Mouse (Mus musculus) cerebellum, adult 18-20 months (tissue): ENCODE measurements around the gene Arid5b.

Experiments used
- DNase-seq, 2 experiments: peaks; one replicate each; pipeline ENCODE4 v3.0.0; 2021

The Arid5b gene

DNA sequence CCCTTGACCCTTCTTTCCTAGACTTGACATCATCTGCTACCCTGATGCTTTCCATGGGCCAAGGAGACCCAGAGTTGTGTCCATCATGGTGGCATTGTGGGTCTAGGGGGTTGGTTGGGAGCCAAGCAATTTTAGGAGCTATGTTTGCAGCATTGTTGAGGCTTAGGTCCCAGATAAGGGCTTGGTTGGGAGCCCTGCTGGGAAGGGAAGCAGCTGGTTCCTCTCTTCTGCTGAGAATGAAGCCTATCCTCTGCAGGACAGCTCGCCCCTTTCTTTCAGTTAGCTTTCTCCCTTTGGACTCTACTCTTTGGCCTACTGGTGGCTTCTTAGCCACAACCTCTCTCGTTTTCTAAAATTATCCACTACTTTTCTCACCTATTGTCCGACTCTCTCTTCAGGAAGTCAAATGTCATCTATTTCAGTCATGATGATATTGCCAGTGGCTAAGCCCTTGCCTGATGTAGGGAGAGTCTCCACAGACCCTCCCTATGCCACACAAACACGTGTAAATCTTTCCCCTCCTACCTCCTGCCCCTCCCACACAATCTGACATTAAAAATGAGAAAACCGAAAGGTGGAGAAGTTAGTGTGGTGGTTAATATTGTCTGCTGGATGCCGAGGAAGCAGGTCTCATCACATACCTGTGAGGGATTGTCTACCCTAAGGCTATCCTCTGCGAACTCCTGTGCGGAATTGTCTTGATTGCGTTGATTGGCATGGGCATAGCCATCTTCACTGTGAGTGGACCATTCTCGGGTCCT lies 198.4 kb downstream of the Arid5b start:
- no peak for DNase-seq

GRCm38 (mm10) chr10:68078708-68079107 lies 199.8 kb downstream of the Arid5b start:
- no peak for DNase-seq

DNA sequence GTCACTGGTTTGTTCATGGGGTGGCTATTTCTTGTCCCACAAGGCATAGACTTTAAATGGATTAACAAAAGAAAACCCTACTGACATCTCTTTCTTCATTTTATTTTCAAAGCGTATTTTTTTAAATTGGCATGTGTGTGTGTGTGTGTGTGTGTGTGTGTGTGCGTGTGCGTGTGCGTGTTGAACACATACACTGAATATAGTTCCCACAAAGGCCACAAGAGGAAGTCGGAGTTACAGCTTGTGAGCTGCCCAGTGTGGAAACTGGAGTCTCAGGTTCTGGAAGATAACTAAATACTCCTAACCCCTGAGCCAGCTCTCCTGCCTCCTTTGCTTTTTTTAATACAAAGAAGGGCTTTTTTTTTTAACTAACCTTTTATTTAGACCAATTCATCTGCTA lies 203.4 kb downstream of the Arid5b start:
- DNase-seq: no peak

GRCm38 (mm10) chr10:68074291-68074690 lies 204.2 kb downstream of the Arid5b start:
- no peak for DNase-seq

DNA sequence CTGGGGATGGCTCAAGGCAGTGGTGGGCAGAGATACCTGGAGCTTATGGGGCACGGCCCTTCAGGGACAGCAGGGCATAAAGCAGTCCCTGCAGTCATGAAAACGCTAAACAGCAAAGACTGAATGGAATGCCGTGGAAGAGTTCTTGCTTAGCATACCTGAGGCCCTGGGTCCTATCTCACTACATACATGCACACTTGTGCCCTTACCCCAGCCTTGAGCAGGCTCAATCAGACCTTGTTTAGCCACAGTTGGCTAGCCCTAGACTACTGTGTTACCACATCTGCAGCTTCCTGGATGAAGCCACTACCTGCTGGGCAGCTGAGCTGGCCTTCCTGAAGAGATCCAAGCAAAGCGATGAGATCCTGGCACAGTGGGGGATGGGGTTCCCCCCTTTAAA lies 205.9 kb downstream of the Arid5b start:
- DNase-seq: no peak

DNA sequence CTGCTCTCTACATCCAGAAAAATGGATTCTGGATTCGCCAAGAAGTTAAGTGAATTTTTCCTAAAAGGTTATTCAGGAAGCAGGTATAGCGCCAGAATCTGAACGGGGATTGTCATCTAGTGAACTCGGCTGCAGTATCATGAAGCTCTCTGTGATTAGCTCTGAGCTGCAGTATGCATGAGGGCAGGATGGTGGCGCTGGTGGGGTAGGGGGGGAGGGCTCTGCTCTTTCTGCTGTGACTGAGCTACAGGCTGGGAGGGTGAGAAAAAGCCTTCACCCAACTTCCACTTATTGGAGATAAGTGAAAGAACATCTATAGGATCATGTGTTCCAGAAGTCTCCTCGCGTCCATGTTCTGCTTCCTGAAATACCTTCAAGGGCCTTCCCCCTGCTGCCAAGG lies 207.5 kb downstream of the Arid5b start:
- no peak for DNase-seq

DNA sequence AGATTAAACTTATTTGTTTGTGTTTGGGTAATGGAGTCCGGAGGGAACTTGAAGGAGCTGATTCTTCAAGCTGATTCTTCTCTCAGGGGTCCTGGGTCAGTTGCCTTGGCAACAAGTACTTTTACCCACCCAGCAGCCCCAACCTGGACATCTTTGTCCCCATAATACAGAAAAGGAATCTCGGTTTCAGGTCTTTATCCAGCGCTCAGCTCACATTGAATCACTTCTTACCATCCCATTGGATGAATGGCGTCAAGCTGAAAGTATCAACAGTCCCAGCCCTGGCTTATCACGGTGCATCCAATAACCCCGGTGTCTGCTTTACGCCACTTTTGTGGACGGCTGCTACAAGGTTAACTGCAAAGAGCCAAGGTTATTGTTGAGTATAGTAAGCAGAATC lies 210.1 kb downstream of the Arid5b start:
- no peak for DNase-seq

DNA sequence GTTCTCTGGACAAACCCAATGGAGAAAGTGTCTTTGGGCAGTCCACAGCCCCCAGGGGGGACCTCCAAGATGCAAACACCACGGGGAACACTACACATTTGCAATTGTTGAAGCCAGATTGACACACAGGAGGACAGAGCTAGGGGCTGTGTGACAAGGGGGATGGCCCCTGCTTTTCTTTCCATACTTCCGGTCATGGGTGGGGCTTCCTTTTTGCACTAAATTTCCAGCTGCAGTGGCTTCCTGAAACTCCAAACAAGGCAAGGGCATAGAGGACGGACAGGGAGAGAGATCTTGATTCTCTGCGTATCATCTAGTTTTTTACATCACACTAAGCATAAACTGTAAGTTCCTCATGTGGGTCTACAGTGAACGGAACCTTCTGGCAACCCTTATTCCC lies 210.6 kb downstream of the Arid5b start:
- no peak for DNase-seq

DNA sequence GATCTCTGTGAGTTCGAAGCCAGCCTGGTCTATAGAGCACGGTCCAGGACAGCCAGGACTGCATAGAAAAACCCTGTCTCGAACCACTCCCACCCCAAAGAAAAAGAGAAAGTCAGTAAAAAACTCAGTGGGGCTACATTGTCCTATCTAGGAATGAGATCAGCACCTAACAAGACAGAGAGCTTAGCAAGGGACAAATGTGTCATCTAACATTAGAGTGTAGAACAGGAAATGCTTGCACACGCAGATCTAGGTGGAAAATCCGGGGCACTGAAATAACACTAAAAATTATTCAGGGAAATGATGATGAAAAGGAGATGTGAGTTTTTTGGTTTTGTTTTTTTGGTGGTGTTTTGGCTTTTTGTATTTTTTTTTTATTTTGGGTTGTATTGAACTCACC lies 212.4 kb downstream of the Arid5b start:
- DNase-seq: no peak

- no peak for DNase-seq
These were observed 214.0 kb downstream of the Arid5b start for GRCm38 (mm10) chr10:68064571-68064970.

DNA sequence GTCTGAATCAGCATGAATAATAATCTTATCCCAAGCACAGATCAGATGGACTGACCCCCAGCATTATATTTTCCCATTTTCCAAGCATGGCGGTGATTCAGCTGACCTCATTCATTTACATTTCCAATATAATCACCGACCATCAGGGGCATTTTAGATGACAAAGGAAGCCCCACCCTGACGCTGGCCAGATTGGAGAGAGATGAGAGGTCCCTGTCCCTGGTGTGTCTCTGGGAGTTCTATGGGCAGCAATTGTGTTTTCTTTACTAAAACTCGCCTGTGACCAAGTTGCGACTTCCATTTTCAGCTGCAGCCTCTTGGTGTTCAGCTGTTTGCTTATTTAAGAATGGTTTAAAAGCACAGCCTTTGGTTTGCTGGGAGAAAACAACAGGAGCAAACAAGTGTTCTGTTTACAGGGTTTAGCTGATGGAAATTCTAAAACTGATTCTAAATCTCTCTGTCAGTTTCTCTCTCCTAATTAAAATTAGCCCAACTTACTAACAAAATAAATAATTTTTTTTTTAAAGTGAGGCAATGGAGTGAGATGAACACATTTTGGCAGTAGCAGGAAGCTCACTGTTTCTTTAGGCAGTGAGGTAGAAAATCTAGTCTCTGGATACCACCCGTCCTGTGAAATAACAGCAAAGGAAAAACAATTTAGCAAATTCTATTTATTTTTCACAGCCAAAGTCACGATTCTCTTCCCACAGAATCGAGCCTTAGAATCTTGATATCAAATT lies 214.6 kb downstream of the Arid5b start:
- DNase-seq: no peak

- no peak for DNase-seq
These were observed 217.3 kb downstream of the Arid5b start for GRCm38 (mm10) chr10:68061249-68061615.

- no peak for DNase-seq
These were observed 217.8 kb downstream of the Arid5b start for GRCm38 (mm10) chr10:68060590-68061248.

GRCm38 (mm10) chr10:68058378-68058777 lies 220.2 kb downstream of the Arid5b start:
- no peak for DNase-seq

DNA sequence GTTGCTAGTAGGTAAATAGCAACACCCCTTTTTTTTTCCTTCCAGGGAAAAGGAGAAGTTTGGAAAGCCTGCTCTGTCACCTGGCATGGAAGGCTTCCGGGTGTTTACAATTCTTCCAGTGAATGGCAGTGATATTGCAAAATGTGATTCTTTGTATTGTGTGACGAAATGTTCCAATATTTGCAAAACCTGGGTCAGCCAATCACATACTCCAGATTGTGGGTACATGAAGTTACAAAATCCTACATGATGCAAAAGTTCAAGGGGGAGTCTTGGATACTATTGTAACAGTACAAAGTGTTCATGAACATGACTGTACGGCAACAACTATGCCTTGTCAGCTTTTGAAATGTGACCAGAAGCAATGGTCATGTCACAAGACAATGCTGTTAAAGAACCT lies 220.7 kb downstream of the Arid5b start:
- no peak for DNase-seq

DNA sequence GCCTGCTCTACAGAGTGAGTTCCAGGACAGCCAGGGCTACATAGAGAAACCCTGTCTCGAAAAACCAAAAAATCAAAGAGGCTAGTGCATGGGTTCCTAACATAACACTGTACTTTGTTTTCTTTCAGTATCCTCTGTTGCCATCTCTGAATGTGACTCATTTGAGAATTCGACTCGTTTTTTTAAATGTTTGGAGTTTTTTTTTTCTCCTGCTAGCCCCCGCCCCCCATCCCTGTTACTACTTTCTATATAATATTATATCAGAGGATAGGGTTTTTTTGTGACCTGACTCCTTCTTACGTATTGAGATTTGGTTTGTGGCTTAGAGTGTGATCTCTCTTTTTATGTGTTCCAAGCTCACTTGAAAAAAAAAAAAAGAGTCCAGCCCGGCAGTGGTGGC lies 223.8 kb downstream of the Arid5b start:
- DNase-seq: no peak

DNA sequence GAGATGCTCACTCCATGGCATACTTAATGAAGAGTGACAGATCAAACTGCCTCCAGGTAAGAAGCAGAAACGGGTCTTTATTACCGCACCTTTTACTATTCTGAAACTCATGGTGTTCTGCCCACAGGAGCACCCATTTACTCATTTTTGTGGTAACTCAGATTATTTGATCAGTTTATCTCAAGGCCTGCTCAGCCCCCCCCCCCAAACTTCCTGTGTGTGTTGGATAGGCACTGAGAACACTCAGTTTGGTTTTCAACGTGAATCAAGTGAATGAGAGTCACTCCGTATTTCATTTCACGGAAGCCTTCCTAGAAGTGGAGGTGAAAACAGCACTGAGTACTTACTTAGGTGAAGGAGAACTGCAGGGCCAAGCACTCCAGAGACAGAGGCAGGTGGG lies 224.4 kb downstream of the Arid5b start:
- DNase-seq: no peak

GRCm38 (mm10) chr10:68052307-68052706 lies 226.2 kb downstream of the Arid5b start:
- no peak for DNase-seq

GRCm38 (mm10) chr10:68051316-68051933 lies 227.1 kb downstream of the Arid5b start:
- no peak for DNase-seq

GRCm38 (mm10) chr10:68050882-68051281 lies 227.7 kb downstream of the Arid5b start:
- DNase-seq: no peak

DNA sequence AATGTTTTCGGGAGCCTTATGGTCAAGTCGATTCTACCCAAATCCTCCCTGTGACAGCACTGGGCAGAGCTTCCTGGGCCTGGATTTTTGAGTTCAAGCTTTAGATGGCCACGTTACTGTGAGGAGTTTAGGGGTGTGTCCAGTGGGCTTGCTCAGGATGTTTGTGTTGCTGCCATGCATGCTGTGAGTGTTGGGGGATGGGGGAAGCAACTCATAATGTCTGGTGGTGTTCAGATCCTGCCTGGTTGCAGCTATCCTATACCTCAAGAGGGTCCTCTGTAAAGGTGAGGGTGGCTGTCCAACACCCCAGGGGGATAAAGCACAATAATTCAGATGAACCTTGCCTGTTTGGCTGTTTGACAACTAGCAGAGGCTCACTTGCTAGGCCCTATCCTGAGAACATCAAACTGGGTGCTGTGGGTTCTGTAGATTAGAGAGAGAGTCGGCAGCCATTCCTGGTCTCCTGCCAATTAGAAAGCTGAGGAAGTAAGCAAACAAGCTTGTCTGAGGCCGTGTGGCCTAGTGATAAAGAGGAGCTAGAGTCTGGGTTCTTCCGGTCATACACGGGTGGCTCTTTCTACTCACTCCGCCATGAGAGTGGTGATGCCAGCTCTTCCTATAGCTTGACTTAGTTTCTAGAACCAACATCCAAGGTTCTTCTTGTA lies 229.8 kb downstream of the Arid5b start:
- no peak for DNase-seq

- DNase-seq: no peak
These were observed 233.7 kb downstream of the Arid5b start for GRCm38 (mm10) chr10:68044864-68045263.

DNA sequence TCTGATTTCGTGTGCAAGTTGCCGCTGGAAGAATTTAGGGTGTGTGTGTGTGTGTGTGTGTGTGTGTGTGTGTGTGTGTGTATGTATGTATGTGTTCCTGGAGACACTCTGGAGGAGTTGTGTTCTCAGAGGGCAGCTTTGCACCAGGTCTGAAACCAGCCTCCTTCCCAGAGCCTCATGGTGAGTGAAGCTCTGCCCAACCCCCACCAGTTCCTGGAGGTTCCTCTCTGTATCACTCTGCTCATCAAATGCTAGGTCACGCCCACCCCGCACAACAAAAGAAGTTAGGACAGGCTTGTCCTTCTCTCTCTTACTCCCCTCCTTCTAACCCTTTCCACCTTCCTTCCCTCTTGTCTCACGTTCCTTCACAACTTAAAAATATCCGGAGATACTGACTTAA lies 234.6 kb downstream of the Arid5b start:
- no peak for DNase-seq
